26 mouse cellular contexts compared by ENCODE assay signal in the genomic region with DNA sequence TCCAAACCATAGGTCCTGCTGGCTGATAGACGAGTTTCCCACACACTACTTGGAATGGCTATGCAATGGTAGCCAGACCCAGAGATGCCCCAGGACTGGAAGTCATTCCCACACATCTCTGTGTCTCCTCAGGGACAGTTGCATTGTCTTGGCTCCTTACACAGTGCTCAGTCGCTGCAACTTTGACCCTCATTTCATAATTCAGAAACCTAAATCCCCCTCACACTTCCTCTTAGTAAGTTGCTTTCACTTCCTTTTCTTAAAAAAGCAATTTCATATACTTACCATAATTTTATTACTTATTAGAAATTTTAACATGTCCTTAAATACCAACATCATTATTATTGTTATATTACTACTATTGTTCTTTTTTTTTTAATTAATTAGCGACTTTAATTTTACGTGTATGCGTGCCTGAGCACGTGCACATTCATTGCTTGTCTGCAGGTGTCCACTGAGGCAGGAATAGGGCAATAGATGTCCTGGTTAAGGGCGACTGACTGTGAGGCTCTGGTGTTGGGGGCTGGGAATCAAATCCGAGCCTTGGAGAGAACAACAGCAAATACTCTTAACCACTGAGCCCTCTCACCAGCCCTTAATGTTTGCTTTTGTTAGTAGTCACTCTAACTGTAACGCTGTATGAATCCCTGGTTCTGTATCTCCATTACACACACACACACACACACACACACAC.
DNase-seq lines count a peak whose midpoint lies in the region; ATAC-seq and TF ChIP-seq lines count a peak whose summit lies in the region.
"Had no signal": no experiment of that assay in that cellular context is flagged by ENCODE, and none has a peak within 500 bp of the region (broad histone marks: within the 10 kb centered on the region; RNA-seq: fewer than 3 reads in every experiment).

No protein-coding gene starts in this region.

- no peaks in the 10 kb centered on the region for H3K36me3 ChIP-seq in lung, postnatal 0 days (ENCODE audit: insufficient read depth, low read length)
- H3K36me3 ChIP-seq in intestine, embryonic 16.5 days (ENCODE audit: control insufficient read depth, insufficient read depth, low read length) = no peaks in the 10 kb centered on the region
- H3K36me3 ChIP-seq: G1E; heart, embryonic 10.5 days; intestine, embryonic 15.5 days had no signal

- no peak overlapping the region for H3K4me2 ChIP-seq in lung, postnatal 0 days (replicated peaks; ENCODE audit: low read depth, low read length)
- H3K4me2 ChIP-seq in intestine, embryonic 16.5 days (ENCODE audit: low read depth, low read length) = no peak overlapping the region
- H3K4me2 ChIP-seq: hindbrain, embryonic 14.5 days; intestine, embryonic 15.5 days had no signal

- TF ChIP-seq CTCF in lung, postnatal 0 days (IDR thresholded peaks at IDR 0.05) = no peak

- TF ChIP-seq EP300 in lung, postnatal 0 days (IDR thresholded peaks at IDR 0.05) = no peak

- H3K9me3 ChIP-seq in lung, postnatal 0 days (ENCODE audit: low read length) = no peaks in the 10 kb centered on the region
- H3K9me3 ChIP-seq in intestine, embryonic 16.5 days (ENCODE audit: control insufficient read depth, low read length) = 0 out of 2 replicates have a peak, but pooled peaks cover 3% of the 10 kb centered on the region
- H3K9me3 ChIP-seq: G1E; heart, embryonic 10.5 days; intestine, embryonic 15.5 days had no signal

- ATAC-seq in lung, postnatal 0 days = no peak
- ATAC-seq in granulocyte monocyte progenitor cell, adult 5-6 weeks (replicated peaks; ENCODE audit: poor library complexity, severe bottlenecking) = peak; percentile 77
- no peak for ATAC-seq in intestine, embryonic 16.5 days
- ATAC-seq: activated CD4-positive, CD25-positive, alpha-beta regulatory T cell, adult 4 months; CD4-positive, CD25-positive, alpha-beta regulatory T cell, adult 4 months; intestine, embryonic 15.5 days had no signal

- H3K4me3 ChIP-seq in lung, postnatal 0 days (ENCODE audit: low read depth, low read length) = no peak overlapping the region
- no peak overlapping the region for H3K4me3 ChIP-seq in intestine, embryonic 16.5 days (ENCODE audit: low read length)
- H3K4me3 ChIP-seq: heart, embryonic 10.5 days; intestine, embryonic 15.5 days; left cerebral cortex, adult 2 months had no signal

- no peak overlapping the region for H3K9ac ChIP-seq in lung, postnatal 0 days (replicated peaks; ENCODE audit: low read depth)
- H3K9ac ChIP-seq in intestine, embryonic 16.5 days (ENCODE audit: low read depth, low read length) = no peak overlapping the region
- H3K9ac ChIP-seq: hindbrain, embryonic 14.5 days; intestine, embryonic 15.5 days had no signal

- DNase-seq in lung, postnatal 0 days (ENCODE audit: low spot score) = peak; percentile 7
- DNase-seq in lung, postnatal 14 days = no peak
- peak; percentile 31 to 41 for DNase-seq in spleen, postnatal 36 days (ENCODE audit: low spot score in 2 of 2)
- DNase-seq in spleen, postnatal 4 days (ENCODE audit: low spot score in 2 of 2) = no peak
- no peak for DNase-seq in heart, adult 11 months
- DNase-seq: adrenal gland, postnatal 14 days; cerebellum, adult 18-20 months; cerebellum, postnatal 25 days; gastrocnemius, postnatal 25 days; heart, postnatal 10 days; kidney, postnatal 4 days; layer of hippocampus, adult 9-11 months; left cerebral cortex, postnatal 4 days; liver; lung, adult 18-20 months; right cerebral cortex, postnatal 14 days; thymus, postnatal 25 days had no signal

- WGBS in lung, postnatal 0 days = 66% methylated on average over 9 of the region's 9 CpGs
- 73% methylated on average over 9 of the region's 9 CpGs for WGBS in intestine, embryonic 16.5 days

- no peaks in the 10 kb centered on the region for H3K4me1 ChIP-seq in lung, postnatal 0 days (ENCODE audit: insufficient read depth, low read depth, low read length)
- H3K4me1 ChIP-seq in intestine, embryonic 16.5 days (ENCODE audit: control insufficient read depth, insufficient read depth, low read length) = no peaks in the 10 kb centered on the region
- H3K4me1 ChIP-seq: heart, embryonic 10.5 days; intestine, embryonic 15.5 days had no signal

- 0 out of 2 replicates have a peak, but pooled peaks cover under 1% of the 10 kb centered on the region for H3K27me3 ChIP-seq in lung, postnatal 0 days (replicated peaks; ENCODE audit: insufficient read depth, low read length)
- no peaks in the 10 kb centered on the region for H3K27me3 ChIP-seq in intestine, embryonic 16.5 days (replicated peaks; ENCODE audit: control insufficient read depth, insufficient read depth, low read length)
- H3K27me3 ChIP-seq: intestine, embryonic 15.5 days had no signal

- H3K27ac ChIP-seq in lung, postnatal 0 days (ENCODE audit: low read length) = no peak overlapping the region
- H3K27ac ChIP-seq in intestine, embryonic 16.5 days (ENCODE audit: low read length) = no peak overlapping the region
- H3K27ac ChIP-seq: heart, embryonic 10.5 days; hindbrain, embryonic 14.5 days; intestine, embryonic 15.5 days; left cerebral cortex, adult 2 months had no signal

Comparison
In these comparisons a context has a peak if more than half of its experiments do, and no peak if none do; other contexts are left out.
1. DNase-seq: peak in lung, postnatal 0 days (single experiment) and spleen, postnatal 36 days (2 of 2); none in lung, postnatal 14 days (single experiment), spleen, postnatal 4 days (0 of 2) and heart, adult 11 months (single experiment).